Mouse (Mus musculus): Measurements from ENCODE around the gene Zfp442. TPM values are rescaled to one million over a fixed set of nuclear protein-coding genes. Genes with fewer than 3 reads are reported as not detected.

Gene Zfp442
- polyA plus RNA-seq, 1 experiment from 2014 or later, result 9.0 TPM

Other genes starting within 250 kb of the Zfp442 start
- gene Zfp937, start 233.4 kb downstream of the Zfp442 start, polyA plus RNA-seq (2015; fragmentation: Nextera tagmentation; extraction: Ambion mirVana), result 12.4 and 15.0 TPM in 2 replicates
- 2.9 and 4.7 TPM in 2 replicates for gene Gm21994, start 195.9 kb downstream of the Zfp442 start, polyA plus RNA-seq (2015; fragmentation: Nextera tagmentation; extraction: Ambion mirVana)
- gene Gm14124, start 194.0 kb downstream of the Zfp442 start, polyA plus RNA-seq (2015; fragmentation: Nextera tagmentation; extraction: Ambion mirVana), result not detected in 2 replicates
- 2.3 and 2.7 TPM in 2 replicates for gene Gm10130, start 127.8 kb downstream of the Zfp442 start, polyA plus RNA-seq (2015; fragmentation: Nextera tagmentation; extraction: Ambion mirVana)
- gene 3300002I08Rik, start 88.7 kb downstream of the Zfp442 start, polyA plus RNA-seq (2015; fragmentation: Nextera tagmentation; extraction: Ambion mirVana), result 14.6 and 18.2 TPM in 2 replicates
- not detected in 2 replicates for gene Zfp345, start 33.6 kb upstream of the Zfp442 start, polyA plus RNA-seq (2015; fragmentation: Nextera tagmentation; extraction: Ambion mirVana)
- 0.53 TPM in 1 of 2 replicates, not detected in the other for gene Cst7, start 118.9 kb upstream of the Zfp442 start, polyA plus RNA-seq (2015; fragmentation: Nextera tagmentation; extraction: Ambion mirVana)
- 44.5 and 46.2 TPM in 2 replicates for gene Apmap, start 157.1 kb upstream of the Zfp442 start, polyA plus RNA-seq (2015; fragmentation: Nextera tagmentation; extraction: Ambion mirVana)
- 17.7 and 18.4 TPM in 2 replicates for gene Acss1, start 217.0 kb upstream of the Zfp442 start, polyA plus RNA-seq (2015; fragmentation: Nextera tagmentation; extraction: Ambion mirVana)
- gene Vsx1, start 237.9 kb upstream of the Zfp442 start, polyA plus RNA-seq (2015; fragmentation: Nextera tagmentation; extraction: Ambion mirVana), result 0.13 and 0.15 TPM in 2 replicates